Mouse (Mus musculus) heart, adult 9 months (tissue): ENCODE measurements around the gene Sept12.
A peak's percentile ranks its signal among the peaks of the same experiment; 100 is the strongest.

Source experiments
- DNase-seq, 2 experiments: peaks; one replicate each; pipeline ENCODE4 v3.0.0; 2022; ENCODE audit warnings: low spot score in 2 of 2

Sept12 gene

GRCm38 (mm10) chr16:4974521-4974920 lies 23.1 kb downstream of the Sept12 start:
- DNase-seq, result no peak

DNA sequence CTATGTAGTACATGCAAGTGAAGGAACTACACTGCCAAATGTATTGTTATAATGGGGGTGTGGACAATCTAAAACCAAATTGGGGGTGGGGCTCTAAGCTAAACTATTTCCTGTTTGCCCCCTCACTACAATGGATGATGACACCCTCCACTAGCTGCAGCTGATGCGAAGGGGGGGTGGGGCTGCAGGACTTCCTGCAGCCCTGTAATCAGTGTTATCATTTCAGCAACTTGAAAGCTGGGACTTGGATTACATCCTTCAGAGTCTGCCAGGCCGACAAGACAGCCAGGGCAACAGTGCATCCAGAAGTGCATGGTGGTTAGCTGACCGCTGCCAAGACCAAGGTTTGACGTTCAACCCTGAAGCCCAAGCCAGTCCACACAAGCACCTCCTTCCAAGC lies 26.0 kb downstream of the Sept12 start:
- peak; percentile 3 to 39 for DNase-seq

DNA sequence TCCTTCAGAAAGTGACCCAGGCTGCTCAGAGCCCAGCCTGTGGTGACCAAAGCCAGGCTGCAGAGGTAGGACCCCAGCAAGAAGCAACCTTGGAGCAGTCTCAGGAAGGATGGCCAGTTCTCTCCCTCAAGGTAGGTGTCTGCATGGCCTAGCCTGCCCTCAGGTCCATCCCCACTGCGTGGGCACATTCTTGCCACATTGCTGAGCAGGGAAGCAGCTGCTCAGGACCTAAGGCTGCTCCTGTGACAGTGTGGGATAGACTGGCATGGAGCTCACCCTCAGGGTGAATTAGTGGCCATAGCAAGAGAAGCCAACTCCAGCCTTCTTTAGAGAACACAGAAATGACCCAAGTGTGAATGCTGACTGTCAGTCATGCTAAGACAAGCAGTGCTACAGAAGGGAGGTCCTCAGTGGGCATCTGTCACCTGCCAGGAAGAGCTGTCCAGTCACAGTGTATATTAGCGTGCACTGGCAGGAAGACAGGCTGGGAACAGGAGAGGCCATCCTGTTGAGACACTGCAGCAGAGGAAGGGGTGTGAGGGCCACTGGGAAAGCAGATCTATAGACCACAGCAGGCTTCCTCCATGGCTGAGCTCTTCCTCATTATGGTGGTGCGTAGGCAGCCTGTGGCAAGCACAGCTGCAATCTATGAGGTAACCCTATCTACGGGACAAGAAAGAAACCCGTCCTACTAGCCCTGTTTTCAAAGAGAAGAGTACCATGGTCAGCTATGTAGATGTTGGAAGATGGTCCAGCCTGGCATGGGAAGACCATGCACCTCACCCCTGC lies 28.4 kb downstream of the Sept12 start:
- peak; percentile 4 to 16 for DNase-seq

GRCm38 (mm10) chr16:4968426-4968825 lies 29.2 kb downstream of the Sept12 start:
- DNase-seq, result no peak

DNA sequence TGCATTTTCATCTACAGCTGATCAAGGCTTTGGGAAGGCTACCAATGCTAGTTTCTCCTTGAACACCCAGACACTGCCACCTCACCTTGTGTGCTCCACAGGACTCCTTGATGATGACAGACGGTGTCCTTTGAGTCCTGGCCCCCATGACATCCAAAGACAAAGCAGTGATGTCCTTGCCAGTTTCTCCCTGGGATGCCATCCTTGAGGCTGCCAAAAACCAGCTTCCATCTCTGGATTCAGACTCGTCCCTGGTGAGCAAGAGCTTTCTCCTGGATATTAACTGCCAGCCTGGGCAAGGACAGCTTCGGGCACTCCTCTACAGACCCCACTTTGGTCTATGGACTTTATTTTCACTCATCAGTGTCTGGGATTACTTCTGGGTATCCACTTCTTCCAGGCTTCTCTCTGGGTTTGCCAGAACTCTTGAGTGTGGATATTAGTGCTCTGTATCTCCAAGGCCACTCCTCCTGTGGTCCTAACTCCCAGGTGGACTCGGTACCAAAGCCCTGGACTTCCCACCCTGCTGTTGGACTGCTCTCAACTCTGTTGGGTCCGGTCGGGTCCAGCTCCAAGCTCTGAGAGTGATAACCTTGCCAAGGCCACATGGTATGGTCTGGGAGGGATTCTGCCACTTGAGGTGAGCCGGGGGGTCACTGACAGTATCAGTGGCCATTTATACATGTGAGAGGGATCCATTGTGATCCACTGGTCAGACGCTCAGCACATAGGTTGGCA lies 32.1 kb downstream of the Sept12 start:
- DNase-seq, result no peak

GRCm38 (mm10) chr16:4964731-4965391 lies 32.8 kb downstream of the Sept12 start:
- no peak for DNase-seq

DNA sequence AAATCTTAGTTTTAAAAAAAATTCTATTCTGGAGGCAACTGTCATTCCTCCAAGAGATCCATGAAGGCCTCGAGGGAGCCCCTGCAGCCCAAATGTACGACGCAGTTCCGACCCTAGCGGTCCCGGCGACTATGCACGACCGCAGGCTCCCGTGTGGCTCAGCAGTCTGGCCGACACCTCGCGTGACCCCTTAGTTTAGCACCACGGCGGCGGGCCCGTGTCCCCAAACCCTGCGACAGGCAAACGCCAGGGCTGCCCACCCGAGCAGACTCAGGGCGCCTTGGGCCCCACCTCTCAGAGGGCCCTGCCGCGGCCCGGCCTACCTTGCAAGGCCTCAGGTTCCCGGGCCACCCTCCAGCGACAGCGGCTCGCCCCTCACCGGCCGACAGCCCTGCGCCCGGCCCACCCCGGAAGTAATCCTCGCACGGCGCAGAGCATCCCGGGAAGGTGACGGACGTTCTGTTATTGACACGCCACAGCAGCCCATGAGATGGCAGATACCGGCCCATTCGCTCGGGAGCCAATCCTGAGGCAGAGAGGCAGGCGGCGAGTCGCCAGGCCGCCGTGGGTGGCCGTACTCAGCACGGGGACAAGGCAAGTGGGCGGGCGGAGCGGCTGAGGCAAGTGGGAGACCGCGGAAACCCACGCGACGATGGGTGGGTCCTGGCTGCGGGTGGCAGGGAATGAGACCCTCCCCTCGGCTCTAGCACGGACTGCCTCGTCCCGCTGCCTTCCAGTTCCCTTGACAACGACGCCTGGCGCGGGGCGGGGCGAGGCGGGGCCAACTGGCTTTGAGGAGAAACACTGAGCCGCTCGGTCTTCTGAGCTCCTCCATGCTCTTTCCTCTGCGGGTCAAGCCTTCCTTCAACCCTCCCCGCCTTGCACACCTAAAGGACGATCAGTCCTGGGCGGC lies 33.6 kb downstream of the Sept12 start, which contains the start of gene Anks3:
TSS of gene Anks3 (minus strand) at position 409 of the 913 bp plus-strand sequence.
- DNase-seq, result peak; percentile 99

DNA sequence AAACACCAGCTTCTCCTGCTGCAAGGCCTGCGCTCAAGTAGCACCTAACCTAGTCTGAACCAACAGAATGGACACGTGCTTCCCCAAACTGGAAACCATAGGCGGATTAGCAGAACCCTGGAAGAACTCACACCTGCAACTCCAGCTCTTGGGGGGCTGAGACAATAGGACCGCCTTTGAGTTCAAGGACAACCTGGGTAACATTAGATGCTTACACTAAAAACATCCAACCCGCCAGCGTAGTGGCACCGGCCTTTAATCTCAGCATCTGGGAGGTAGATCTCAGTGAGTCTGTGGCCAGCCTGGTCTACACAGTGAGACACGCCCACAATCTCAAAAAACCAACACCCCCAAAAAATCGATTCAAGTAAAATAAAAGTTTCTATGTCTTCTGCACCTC lies 34.3 kb downstream of the Sept12 start:
- DNase-seq, result no peak

DNA sequence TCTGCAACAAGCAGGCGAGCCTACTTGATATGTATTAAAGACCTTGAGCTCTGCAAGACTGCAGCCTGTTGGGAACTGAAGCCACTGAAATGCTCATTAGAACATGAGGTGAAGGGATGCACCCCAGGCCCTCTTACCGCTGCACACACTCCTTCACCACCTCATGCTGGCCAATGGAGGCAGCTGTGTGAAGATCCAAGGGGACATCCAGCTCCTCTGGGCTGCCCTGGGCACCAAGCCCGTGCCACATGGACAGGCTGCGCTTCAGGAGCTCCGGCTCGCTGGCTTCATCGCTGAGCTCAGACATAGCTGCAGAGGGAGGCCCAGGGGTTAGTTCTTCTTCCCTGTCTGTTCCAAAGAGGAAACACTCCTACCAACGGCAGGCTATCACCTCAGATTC lies 37.4 kb downstream of the Sept12 start:
- DNase-seq, result no peak

GRCm38 (mm10) chr16:4957446-4957845 lies 40.2 kb downstream of the Sept12 start:
- DNase-seq, result no peak

GRCm38 (mm10) chr16:4956609-4957008 lies 41.0 kb downstream of the Sept12 start:
- no peak for DNase-seq

GRCm38 (mm10) chr16:4947378-4947777 lies 50.3 kb downstream of the Sept12 start:
- DNase-seq, result no peak

DNA sequence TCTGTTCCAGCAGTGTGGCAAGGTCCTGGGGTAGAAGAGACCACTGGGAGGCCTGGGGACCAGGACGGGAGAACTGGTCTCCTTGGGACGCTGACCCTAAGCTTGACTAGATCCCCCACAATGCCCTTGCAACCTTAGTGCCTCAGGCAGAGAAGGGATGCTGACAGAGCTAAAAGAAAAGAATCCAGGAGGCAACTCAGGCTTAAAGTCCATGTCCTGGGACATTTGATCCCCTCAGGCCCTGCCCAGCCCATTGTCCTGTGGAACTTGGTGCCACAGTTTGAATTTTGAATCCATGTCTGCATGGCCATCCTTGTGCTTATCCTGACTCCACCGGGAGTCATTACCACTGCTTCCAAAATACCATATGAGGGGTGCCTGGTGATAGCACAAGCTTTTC lies 51.5 kb downstream of the Sept12 start:
- no peak for DNase-seq

- DNase-seq, result no peak
Measured at GRCm38 (mm10) chr16:4945415-4945814, 52.2 kb downstream of the Sept12 start.

DNA sequence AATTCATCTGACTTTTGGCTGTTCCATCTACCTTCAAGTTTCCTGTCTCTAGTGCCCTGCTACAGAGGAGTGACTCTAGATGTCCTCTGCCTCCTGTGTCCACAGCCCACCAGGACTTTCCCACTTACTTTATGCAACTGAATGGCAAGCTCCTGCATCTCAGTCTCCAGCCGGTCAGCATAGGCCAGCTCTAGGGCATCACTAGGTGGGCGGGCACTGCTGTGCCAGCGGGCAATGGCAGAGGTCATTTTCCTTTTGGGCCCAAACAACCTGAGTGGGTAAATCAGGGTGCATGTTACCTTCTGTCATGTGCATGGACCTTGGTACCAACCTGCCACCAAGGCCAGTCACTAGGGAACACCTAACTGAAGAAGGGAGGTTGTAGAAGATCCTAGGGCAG lies 54.2 kb downstream of the Sept12 start:
- DNase-seq, result no peak

DNA sequence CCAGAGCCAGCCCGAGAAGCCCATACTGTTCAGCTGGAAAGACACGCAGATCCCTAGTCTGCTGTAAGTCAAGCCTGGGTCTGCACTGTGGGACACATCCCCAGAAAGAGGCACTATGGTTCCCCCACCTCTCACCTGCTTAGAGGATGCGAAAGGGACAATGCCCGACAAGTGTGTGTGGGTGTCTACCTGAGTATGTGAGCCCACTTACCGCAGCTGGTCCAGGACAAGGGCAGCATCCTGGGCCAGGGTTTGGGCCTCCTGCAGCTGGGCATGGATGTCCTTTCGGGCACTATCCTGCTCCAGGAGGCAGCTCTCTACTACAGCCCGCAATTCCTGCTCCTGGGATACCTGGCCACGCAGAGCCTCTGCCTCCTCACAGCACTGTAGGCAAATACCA lies 54.8 kb downstream of the Sept12 start:
- DNase-seq, result no peak

DNA sequence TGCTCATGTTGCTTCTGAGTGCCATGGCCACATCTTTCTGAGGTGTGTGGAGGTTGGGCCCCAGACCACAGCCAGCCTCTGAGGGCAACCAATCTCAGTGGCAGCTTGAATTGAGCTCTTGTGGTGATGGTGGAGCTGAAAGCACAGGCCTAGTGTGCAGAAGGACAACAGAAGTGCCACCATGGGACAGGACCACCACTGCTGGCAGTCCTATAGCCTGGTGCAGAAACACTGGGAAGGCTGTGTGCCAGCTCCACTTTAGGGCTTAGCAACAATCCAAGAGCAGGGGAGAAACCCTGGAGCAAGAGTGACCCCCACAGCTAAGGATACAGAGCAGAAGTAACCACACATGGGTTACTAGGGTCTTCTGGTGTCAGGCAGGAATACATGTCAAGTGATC lies 56.6 kb downstream of the Sept12 start:
- no peak for DNase-seq

DNA sequence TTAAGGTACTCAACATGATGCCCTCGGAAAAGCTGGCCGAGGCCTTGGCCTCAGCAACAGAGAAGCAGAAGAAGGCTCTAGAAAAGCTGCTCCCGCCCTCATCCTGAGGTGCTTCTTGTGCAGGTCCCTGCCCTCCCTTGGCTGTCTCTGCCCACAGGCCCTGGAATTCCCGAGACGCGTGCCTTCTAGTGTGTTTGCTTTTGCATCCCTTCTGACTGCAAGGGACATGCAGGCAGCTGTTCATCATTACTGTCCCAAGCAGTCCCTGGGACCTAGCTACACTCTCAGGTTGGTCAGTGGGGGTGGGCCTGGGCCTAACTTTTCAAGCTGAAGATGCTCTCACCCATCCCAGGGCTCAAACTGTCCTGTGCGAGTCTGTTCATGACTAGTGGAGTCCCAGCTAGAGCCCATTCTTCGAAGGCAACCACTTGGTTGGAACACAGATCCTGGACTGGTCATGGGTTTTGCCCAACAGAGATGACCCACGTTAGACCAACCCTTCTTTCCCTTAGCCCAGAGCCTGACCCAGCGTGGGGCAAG lies 57.3 kb downstream of the Sept12 start:
- no peak for DNase-seq

DNA sequence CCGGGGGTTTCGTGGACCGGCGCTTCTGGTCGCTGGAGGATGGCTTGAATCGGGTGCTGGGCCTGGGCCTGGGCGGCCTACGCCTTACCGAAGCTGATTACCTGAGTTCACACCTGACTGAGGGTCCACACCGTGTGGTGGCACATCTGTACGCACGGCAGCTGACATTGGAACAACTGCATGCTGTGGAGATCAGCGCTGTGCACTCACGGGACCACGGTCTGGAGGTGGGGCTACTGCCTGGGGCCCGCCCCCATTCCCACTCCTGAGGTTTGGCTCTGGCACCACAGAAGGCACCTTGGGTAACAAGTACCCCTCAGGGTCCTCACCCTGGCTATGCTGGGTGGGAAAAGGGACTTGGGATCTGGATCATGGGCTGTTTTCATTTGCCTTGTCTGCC lies 58.2 kb downstream of the Sept12 start:
- peak in 1 of 2 experiments; percentile 33 for DNase-seq

DNA sequence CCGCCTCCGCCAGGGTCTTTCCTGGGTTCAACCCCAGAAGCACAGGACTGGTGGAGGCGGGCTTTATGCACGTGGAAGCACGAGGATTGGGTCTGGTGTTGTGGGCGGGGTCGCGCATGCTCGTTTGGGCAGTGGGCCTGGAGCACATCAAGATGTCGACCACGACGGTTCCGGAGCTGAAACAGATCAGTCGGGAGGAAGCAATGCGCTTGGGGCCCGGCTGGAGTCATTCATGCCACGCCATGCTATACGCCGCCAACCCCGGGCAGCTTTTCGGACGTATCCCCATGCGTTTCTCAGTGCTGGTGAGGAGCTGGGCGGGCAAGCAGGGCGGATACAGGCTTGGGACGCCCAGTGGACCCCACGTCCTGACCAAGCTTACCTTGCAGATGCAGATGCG lies 58.7 kb downstream of the Sept12 start:
- peak; percentile 94 to 96 for DNase-seq

GRCm38 (mm10) chr16:4938461-4938860 lies 59.2 kb downstream of the Sept12 start, which contains the start of gene Nudt16l1:
Nudt16l1 (plus strand) TSS chr16:4938761.
- DNase-seq, result no peak
